Mouse (Mus musculus) heart, adult 2 months (tissue): ENCODE results near the gene Alkbh7.

Experiments used
- EP300 ChIP-seq: fragments of 200-500 bp; IDR thresholded peaks from 2 replicates; pipeline ENCODE4 v1.6.1; 2011; ENCODE audit warnings: low read depth, low read length, control low read depth; ENCODE audit not compliant: insufficient read depth
- POLR2A ChIP-seq: fragments of 200-500 bp; IDR thresholded peaks from 2 replicates; pipeline ENCODE4 v1.6.1; 2011; ENCODE audit warnings: mild to moderate bottlenecking, low read depth, low read length, control low read depth; ENCODE audit not compliant: insufficient read depth

GRCm38 (mm10) chr17:57027471-57027870 is 30.3 kb downstream of the Alkbh7 start:
- no peak for TF ChIP-seq POLR2A
- no peak for TF ChIP-seq EP300
